Mouse (Mus musculus) adrenal gland (tissue): Measurements from ENCODE around the gene Ndufv1.
"Not testable (repeated sequence)": the region's sequence is repeated elsewhere in the genome, so short reads cannot be mapped to it uniquely, and the experiment has no call there.

Experiments used
- intact Hi-C: fragments of 180-260 bp; cut with DNase I; formaldehyde crosslinking; loops from one replicate; pipeline ENCODE4 v1.15.1; 2025
- long read RNA-seq, 2 experiments: library from polyadenylated mRNA; unstranded; transcript quantifications; one replicate each; pipeline ENCODE4 v2.0.0; 2020; ENCODE audit warnings: borderline replicate concordance in 1 of 2; ENCODE audit not compliant: insufficient replicate concordance in 1 of 2

Gene Ndufv1
- long read RNA-seq, experiment 1, transcript Ndufv1-201 (10 exons, 1,661 nt): major isoform, 242 of 258 reads
- long read RNA-seq, experiment 1, partial matches to known transcripts: 2 of 258 reads
- long read RNA-seq, experiment 1, other reads (novel, unspliced or antisense): 14 of 258 reads
- long read RNA-seq, experiment 2, transcript Ndufv1-201 (10 exons, 1,661 nt): major isoform, 235 of 253 reads
- long read RNA-seq, experiment 2, partial matches to known transcripts: 7 of 253 reads
- long read RNA-seq, experiment 2, other reads (novel, unspliced or antisense): 11 of 253 reads

DNA sequence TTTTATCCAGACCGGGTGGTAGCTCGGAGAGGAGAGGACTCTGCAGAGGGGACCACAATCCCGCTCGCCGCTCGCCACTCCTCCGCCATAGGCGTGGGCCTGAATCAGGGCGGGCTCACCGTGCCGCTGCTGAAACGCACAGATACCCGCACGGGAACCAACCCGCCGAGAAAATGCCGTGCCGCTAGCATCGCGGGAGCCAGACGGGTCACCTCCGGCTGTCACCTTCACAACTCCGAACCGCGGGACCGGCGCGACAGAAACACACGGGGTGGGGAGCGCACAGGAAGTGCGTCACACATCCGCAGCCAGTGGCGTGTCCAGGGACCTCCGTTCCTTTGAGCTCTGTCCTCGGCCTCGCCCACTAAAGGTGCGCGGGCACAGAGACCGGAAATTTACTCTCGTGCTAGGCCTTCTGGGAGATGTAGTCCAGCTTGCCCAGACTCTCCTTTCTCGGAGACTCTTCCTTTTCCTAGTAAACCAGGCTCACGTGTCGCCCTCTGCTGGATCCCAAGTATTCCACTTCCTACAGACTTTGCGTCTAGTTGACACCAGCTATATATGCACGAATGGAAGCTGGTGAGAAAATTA, at the start of gene Ndufv1:
Gene Ndufv1 (minus strand): TSS at position 375 of the 591 bp plus-strand sequence.
- intact Hi-C loops: loop anchor here (2.0 kb wide), 1 partner anchor 66 kb away; no protein-coding TSS in a partner anchor

DNA sequence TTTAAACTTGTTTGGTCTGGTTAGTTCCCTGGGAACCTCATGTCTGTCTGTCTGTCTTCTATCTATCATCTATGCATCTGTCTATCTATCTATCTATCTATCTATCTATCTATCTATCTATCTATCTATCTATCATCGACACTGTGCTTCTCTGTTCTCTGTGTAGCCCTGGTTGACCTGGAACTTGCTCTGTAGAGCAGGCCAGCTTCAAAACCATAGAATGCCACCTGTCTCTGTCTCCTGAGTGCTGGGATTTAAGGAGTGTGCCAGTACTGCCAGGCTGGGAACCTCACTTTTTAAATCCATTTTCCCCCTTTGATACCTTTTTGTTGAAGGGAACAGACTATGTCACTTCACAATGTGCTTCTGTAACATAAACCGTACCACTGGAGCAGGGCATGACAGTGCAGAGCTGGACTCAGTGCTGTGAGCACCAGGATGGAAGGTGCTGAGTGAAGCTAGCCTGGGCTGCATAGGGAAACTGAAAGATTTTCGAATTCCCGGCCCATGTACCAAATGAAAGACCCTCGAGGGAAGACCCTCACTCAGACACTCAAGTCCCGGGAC, 48.4 kb upstream of the Ndufv1 start:
- intact Hi-C loops: no loop called here

DNA sequence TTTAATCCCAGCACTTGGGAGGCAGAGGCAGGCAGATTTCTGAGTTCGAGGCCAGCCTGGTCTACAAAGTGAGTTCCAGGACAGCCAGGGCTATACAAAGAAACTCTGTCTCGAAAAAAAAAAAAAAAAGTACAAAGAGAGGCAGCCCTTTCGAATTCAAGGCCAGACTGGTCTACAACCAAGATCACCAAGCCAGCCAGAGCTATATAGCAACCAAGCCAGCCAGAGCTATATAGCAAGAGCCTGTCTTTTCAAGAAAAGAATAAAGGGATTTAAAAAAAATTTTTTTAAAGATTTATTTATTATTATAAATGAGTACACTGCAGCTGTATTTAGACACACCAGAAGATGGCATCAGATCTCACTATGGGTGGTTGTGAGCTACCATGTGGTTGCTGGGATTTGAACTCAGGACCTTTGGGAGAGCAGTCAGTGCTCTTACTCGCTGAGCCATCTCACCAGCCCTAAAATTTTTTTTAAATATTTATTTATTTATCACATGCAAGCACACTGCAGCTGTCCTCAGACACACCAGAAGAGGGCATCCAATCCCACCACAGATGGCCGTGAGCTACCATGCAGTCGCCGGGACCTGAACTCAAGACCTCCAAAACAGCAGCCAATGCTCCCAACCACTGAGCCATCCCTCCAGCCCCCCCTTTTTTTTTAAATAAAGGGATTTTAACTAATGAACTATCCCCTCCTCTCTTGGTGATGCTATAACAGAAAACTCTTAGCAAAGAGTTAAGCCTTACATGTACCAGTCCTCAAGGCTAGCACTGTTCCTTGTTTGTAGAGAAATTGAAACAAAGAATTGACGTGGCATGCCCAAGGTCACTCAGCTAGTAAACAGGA, 47.7 kb upstream of the Ndufv1 start:
- intact Hi-C loops: not testable (repeated sequence)

DNA sequence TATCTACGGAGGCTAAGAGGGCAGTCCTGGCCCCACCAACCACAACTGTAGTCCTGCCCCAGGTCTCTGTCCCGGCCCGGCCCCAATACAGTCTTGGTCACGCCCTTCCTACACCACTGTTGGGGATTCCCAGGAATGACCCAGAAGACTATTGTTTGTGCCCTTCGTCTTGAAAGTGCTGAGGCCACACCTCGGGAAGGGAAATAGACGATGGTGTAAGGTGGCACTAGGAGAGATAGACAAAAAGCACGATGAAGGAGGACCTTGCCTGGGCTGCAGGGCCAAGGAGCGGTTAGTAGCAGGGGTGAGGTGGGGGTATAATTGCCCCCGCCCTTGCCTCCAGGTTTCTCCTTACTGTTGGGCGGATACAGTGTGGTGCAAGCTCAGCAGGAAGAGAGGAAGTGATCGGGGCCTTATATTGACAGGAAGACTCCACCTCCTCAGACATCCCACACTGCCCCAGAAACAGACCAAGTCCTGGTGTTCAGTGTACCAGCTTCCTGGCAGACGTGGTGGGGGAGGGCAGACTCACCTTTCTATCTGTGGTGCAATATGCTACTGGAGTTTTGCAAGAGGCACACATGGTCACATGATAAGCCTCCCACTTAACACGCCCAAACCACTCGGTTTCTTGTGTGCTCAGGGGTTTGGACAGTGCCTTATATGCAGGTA, 46.6 kb upstream of the Ndufv1 start, which contains the start of gene Gstp3:
Gene Gstp3 (minus strand): TSS at position 501 of the 672 bp plus-strand sequence.
- intact Hi-C loops: no loop called here

DNA sequence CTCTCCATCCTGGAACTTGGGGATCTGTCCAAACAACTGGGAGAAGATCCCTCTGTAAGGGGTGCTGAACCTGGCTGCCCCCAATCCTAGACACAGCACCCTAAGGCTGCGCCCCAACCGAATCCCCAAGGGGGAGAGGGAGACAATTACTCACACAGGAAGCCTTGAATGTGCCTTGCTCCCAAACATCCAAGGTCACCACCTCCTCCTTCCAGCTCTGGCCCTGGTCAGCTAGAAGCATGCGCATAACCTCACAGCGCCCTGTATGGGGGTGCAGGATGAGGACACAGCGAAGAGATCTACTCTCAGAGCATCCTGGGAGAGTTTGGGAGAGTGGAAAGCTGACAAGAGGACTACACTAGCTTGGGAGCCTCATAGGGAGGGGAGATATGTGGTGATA, 46.0 kb upstream of the Ndufv1 start:
- intact Hi-C loops: no loop called here

DNA sequence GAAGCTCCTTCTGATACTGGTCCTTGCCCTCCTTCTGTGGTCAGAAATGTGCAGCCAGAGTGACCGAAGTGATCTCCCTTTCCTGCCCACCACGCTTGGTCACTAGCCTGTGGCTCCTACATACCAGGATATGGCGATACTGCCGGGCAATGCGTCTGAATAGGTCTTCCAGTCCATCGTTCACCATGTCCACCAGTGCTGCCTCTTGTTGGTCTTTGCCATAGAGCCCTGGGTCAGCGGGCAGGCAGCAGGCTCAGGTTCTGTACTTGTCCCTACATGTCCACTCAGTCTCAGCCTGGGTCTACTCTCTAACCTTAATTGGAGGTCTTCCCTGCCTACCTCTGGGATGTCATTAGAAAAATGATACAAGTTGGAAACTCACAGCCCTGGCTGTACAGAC, 45.4 kb upstream of the Ndufv1 start:
- intact Hi-C loops: no loop called here

DNA sequence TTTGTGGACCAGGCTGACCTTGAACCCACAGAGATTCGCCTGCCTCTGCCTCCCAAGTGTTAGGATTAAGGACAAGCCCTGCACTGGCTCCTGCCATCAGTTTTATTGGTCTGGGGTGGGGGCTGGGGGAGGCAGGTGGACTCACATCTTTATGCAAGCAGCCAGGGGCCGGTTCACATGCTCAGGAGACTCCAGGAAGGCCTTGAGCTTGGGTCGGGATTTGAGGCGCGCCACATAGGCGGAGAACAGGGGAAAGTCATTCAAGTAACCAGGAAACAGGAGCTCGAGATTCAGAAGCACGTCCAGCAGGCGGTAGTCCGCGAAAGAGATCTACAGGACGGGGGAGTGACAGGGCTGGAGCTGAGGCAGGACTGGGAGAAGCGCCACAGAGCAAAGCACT, 44.8 kb upstream of the Ndufv1 start:
- intact Hi-C loops: no loop called here

DNA sequence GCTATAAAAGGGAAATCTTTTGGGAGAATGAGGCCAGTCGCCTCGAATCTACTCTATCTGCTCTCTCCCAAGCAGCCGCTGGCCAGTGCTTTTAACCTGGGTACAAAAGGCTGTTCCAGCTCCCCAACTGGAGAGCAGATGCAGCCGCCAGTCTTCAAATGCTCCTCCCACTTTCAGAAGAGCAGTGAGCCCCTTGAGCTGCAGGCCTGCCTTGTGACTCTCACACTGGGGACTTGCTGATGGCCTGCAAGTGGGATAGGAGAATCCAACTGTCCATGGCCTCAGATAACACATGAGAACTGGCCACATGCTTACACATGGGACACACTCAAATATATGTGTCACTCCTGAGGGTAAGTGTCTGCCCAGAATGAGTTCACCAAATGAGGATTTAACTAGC, 44.1 kb upstream of the Ndufv1 start:
- intact Hi-C loops: no loop called here

DNA sequence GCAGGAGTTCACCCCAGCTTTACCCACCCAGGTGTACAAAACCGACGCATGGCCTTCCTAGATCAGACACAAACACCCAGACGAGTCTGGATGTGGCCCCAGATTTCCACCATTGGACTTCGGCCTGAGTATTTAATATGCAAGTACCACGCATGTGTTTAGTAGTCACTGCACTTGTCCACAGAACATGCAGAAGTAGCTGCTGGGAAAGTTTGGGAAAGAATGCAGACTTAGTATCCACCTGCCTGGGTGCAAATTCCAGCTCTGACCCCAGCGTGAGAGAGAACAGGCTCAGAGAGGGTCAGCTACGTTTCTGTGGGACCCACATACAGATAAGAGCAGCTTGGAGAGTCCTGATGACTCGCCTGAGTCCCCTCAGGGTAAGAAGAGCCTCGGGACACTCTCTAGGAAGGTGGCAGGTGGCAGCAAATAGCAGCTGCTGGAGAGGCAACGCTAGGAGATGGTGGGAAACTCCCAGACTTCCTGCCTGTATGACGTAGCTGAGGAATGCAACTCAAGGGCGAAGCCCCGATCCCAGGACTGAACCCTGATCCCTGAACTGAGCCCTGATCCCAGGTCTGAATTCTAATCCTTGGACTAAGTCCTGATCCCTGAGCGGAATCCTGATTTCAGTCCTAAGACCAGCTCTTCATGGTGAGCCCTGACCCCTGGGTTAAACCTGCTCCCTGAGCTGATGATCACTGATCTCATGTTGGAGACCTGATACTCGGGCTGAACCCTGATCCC, 43.5 kb upstream of the Ndufv1 start:
- intact Hi-C loops: no loop called here

DNA sequence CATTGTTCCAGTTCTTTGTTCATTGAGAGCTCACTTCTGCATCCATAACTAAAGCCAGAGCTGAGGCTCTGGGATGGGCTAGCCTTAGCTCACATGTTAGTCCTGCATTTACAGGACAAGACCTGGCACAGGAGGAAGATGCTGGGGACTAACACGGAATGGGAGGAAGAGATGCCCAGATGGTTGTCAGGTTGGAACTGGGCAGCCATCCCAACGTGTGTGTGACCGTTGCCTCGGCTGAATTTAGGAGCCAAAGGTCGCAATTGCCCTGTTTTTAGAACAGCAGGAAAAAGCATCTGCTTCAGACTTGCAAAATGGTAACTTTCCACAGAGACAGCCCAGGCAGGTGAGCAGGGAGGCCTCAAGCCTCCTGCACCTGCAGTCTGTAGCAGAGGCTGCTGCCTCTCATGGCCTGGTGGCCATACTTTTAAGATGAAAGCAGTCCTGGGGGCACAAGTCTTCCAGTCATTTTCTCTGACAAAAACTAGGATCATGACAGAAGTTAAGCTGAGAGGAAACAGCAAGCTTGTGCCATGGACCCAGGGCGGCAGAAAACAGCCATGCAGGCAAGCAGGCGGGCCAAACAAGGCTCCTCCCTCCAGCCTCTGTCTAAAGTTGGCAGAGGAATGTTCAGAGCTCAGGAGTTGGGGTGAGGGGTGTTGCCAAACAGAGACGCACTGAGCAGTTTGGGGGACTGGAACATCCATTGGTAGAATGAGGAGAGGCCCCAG, 42.8 kb upstream of the Ndufv1 start:
- intact Hi-C loops: no loop called here

DNA sequence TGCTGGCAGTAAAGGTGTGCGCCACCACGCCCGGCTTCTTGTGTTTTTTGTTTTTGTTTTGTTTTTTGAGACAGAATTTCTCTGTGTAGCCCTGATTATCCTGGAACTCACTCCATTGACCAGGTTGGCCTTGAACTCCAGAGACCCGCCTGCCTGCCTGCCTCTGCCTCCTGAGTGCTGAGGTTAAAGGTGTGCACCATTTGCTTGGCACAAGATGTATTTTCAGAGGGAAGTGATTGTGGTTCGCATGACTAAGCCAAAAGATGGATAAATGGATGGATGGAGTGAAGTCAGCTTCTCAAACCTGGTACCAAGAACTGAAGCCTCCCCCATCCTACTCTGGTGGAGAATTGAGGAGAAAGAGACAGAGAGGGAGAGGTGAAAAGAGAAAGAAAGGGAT, 42.0 kb upstream of the Ndufv1 start:
- intact Hi-C loops: loop anchor here (5.0 kb wide), 1 partner anchor 33 kb away; no protein-coding TSS in a partner anchor

DNA sequence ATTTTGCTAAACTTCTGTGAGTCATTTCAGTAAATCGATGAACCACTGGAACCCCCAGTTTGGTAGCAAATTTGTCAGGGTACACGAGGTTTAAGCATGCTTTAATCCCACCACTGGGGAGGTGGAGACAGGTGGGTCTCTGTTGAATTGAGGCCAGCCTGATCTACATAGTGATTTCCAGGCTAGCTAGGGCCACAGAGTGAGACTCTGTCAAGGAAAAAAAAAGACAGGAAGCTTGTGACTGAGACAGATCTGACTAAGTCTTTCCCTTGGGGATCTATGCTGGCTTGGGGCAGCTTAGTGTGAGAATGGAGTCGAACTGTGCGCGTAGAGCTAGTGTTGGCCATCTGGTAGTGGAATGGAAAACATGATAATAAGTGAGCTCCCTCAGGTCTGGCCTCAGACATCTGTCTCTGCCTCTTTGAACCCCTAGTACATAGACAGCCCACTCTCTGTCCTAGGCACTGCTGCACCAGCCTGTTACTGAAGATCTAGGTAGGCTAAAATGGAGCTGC, 40.0 kb upstream of the Ndufv1 start:
- intact Hi-C loops: loop anchor here (5.0 kb wide), 1 partner anchor 35 kb away; no protein-coding TSS in a partner anchor

DNA sequence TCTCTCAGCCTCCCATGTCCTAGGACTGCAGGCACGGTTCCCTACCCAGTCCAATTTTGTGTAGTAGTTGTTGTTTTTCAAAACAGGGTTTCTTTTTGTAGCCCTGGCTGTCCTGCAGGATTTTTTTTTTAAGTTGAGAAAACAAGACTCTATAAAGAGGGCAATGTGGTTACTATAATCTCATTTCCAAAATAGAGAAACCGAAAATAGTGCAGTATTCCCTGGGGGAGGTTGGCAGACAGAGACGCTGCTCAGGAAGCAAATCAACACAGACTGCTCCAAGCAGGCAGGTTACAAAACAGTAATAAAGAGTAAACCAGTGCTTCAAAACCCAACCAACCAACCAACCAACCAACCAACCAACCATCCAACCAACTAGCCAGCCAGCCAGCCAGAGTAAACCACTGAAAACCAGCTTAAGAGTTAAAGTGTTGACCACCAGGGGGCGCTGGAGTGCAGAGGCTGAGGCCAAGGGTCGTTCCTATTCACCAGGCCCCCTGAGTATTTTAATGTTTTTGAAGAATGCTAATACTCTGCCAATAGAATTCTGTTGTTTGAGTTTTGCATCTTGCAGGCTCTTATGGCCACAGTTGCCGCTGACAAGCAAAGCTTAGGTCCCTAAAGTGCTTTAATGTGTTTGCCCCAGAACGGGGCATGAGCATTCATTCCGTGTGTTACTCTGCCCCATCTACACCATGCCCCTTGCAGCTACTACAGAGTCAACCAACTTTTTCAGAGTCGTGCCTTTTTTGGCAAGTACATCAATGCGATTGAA, 39.3 kb upstream of the Ndufv1 start:
- intact Hi-C loops: loop anchor here (5.0 kb wide), 1 partner anchor 35 kb away; no protein-coding TSS in a partner anchor

DNA sequence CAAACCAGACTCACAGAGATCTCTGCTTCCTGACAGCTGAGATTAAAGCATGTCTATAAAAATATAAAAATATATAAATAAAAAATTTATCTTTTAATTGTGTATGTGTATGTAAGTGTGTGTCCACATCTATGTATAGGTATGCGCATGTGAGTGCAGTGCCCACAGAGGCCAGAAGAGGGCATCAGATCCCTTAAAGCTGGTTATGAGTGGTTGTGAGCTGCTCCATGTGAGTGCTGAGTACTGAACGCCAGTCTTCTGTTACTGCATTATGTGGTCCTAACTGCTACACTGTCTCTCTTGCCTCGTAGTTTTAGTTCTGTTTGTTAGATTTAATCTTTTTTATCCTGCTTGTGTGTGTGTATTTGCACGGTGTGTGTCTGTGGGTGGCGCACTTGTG, 38.4 kb upstream of the Ndufv1 start:
- intact Hi-C loops: loop anchor here (5.0 kb wide), 1 partner anchor 36 kb away; no protein-coding TSS in a partner anchor

DNA sequence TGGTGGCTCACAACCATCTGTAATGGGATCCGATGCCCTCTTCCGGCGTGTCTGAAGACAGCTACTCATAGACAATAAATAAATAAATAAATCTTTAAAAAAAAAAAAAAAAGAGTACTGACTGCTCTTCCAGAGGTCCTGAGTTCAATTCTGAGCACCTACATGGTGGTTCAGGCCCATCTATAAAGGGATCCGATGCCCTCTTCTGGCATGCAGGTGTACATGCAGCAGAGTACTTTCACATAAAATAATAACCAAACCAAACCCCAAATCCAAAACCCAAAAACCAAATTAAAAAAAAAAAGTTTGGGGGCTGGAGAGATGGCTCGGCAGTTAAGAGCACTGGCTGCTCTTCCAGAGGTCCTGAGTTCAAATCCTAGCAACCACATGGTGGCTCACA, 36.5 kb upstream of the Ndufv1 start:
- intact Hi-C loops: not testable (repeated sequence)

DNA sequence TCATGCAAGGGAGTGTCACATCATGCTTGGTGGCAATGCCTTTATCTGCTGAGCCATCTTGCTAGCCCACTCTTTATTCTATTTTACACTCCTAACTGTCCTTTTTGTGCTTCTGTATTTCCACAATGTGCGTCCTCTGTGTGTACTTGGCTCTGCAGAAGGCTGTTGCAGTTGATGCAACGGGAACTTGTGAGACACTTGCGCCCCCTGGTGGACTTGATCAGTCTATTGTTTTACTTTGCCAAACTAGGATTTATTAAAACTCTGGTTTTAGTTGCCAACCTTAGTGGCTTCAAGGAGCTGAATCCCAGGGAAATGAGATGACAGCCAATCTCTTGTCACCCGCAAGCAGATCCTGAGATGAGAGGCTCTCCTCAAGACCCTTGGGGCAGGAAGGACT, 35.3 kb upstream of the Ndufv1 start:
- intact Hi-C loops: loop anchor here (1.0 kb wide), 1 partner anchor 29 kb away; no protein-coding TSS in a partner anchor

DNA sequence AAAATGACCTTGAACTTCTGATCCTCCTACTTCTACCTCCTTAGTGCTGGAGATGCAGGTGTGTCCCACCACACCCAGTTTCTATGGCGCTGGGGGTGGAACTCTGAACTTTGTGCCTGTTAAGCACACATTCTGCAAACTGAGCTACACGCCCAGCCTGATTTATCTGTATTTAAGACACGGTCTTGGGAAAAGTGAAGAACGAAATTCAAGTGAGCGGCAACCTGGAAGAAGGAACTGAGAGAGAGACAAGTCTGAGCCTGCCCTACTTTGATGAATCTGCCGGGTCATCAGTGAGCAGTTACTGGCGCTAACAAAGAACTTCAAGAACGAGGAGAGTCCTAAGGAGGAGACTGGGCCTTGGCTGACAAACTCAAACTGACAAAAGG, 34.3 kb upstream of the Ndufv1 start:
- intact Hi-C loops: loop anchor here (1.0 kb wide), 1 partner anchor 28 kb away; no protein-coding TSS in a partner anchor
